Mouse (Mus musculus) hindbrain, embryonic 15.5 days (tissue): ENCODE results near the gene Zc3h7a. TPM values are rescaled to one million over a fixed set of nuclear protein-coding genes. Genes with fewer than 3 reads are reported as not detected.

Source experiments
- ATAC-seq: fragments of 200-750 bp; cut with Nextera tagmentation; 2 replicates; pipeline ENCODE4 v1.8.0; 2017; ENCODE audit warnings: low read depth, moderate number of reproducible peaks, moderate TSS enrichment; ENCODE audit not compliant: low FRiP score
- H3K27ac ChIP-seq: fragments of 300-500 bp; sonication (generic); replicated peaks from 2 replicates; pipeline ENCODE4 v1.5.1; 2015; ENCODE audit warnings: mild to moderate bottlenecking, inconsistent platforms
- H3K27me3 ChIP-seq: fragments of 300-500 bp; sonication (generic); 2 replicates; pipeline ENCODE4 v1.6.1; 2015; ENCODE audit warnings: control low read depth, inconsistent platforms
- H3K36me3 ChIP-seq: fragments of 300-500 bp; sonication (generic); 2 replicates; pipeline ENCODE4 v1.6.1; 2015; ENCODE audit warnings: control low read depth, inconsistent platforms
- H3K4me1 ChIP-seq: fragments of 300-500 bp; sonication (generic); replicated peaks from 2 replicates; pipeline ENCODE4 v1.6.1; 2015; ENCODE audit warnings: control low read depth, inconsistent platforms
- H3K4me2 ChIP-seq: fragments of 300-500 bp; sonication (generic); 2 replicates; pipeline ENCODE4 v1.6.1; 2015; ENCODE audit warnings: moderate library complexity, mild to moderate bottlenecking, inconsistent platforms
- H3K4me3 ChIP-seq: fragments of 300-500 bp; sonication (generic); 2 replicates; pipeline ENCODE4 v1.5.1; 2015; ENCODE audit warnings: mild to moderate bottlenecking, inconsistent platforms
- H3K9ac ChIP-seq: fragments of 300-500 bp; sonication (generic); 2 replicates; pipeline ENCODE4 v1.6.1; 2015; ENCODE audit warnings: inconsistent platforms
- H3K9me3 ChIP-seq: fragments of 300-500 bp; sonication (generic); 2 replicates; pipeline ENCODE4 v1.6.1; 2016; ENCODE audit warnings: control low read depth, inconsistent platforms
- WGBS: fragments of 180-500 bp; shearing (Covaris S2); methylation state at CpG from one replicate; pipeline ENCODE4 v1.1.7; 2015; 5-methylcytosine and 5-hydroxymethylcytosine counted together
- microRNA-seq: library from miRNA; unstranded; fragments of <30 nt; microRNA quantifications from one replicate; pipeline ENCODE4, GENCODE M21; 2016
- polyA plus RNA-seq: library from polyadenylated mRNA; unstranded; fragments of >200 nt; fragmentation: Nextera tagmentation; extraction: Ambion mirVana; gene quantifications from 2 replicates; pipeline ENCODE4 v1.2.1, GENCODE M21; 2015

The Zc3h7a gene
- polyA plus RNA-seq, 1 experiment from 2014 or later, result 73.8 TPM

DNA sequence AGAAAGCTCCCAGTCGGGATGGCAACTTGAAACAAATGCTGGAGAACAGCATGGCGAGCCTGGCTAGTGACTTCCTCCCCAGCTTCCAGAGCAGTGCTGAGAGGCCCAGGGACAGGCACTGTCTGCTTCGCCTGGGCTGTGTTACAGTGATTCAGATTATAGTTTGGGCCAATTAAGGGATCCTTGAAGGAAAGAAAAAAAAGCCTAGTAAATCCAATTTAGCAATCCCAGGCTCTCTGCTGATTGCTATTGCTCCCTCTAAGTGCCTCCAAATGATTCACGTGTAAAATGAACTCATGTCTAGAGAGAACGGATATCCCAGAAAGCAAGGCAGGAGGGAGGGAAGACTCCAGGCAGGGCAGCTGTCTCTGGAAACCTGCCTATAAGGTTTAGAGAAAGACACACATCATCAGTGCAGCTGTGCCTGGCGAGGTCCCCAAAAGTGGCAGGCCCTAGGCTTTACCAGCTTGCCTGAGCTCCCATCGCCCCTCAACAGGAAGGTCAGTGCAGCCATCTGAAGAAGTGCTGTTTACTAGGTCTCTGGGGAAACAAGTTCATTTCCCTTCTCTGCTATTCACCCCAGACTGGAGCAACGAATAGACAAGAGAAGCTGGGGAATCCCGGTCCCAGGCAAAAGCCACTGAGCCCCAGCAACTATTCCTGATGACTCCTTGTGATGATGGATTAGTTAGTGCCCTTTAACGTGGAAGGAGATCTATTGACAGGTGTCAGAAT is 85.2 kb downstream of the Zc3h7a start:
- no peak for ATAC-seq
- H3K9ac ChIP-seq, result no peak overlapping the region
- no peak overlapping the region for H3K4me3 ChIP-seq
- WGBS, result 84% methylated on average over 10 of the region's 10 CpGs
- H3K9me3 ChIP-seq, result no peaks in the 10 kb centered on the region
- peaks cover 19% of the 10 kb centered on the region for H3K4me1 ChIP-seq
- no peak overlapping the region for H3K4me2 ChIP-seq
- peaks cover 30% of the 10 kb centered on the region for H3K36me3 ChIP-seq
- no peak overlapping the region for H3K27ac ChIP-seq
- no peaks in the 10 kb centered on the region for H3K27me3 ChIP-seq

- Histone ChIP-seq H3K4me2 (no peak overlapping the region), H3K27ac (peak overlapping the region; percentile 74), H3K36me3 (peaks cover 50% of the 10 kb centered on the region), H3K4me1 (peaks cover 19% of the 10 kb centered on the region), H3K4me3 (no peak overlapping the region), H3K9ac (no peak overlapping the region), H3K27me3 (no peaks in the 10 kb centered on the region), H3K9me3 (no peaks in the 10 kb centered on the region)
- 35% methylated on average over 5 of the region's 5 CpGs for WGBS
- peak; percentile 79 for ATAC-seq
Measured at GRCm38 (mm10) chr16:11086856-11087588, 89.2 kb downstream of the Zc3h7a start.

Small RNAs within 50 kb of the gene (microRNA-seq; reads per million reads assigned to microRNA genes)
- gene Gm23935, result 188 reads per million, percentile 59 among the genes with 10 or more reads in this experiment

Other genes with a start within 250 kb of the Zc3h7a start
- 125 and 133 TPM in 2 replicates for gene Snn, start 115.4 kb downstream of the Zc3h7a start, polyA plus RNA-seq
- 30.1 and 32.2 TPM in 2 replicates for gene Litaf, start 110.2 kb downstream of the Zc3h7a start, polyA plus RNA-seq
- 30.4 and 32.6 TPM in 2 replicates for gene Txndc11, start 41.7 kb downstream of the Zc3h7a start, polyA plus RNA-seq
- gene Rsl1d1, start 26.9 kb upstream of the Zc3h7a start, polyA plus RNA-seq, result 119 and 130 TPM in 2 replicates
- 49.5 and 51.2 TPM in 2 replicates for gene Gspt1, start 77.9 kb upstream of the Zc3h7a start, polyA plus RNA-seq
- gene Tnfrsf17, start 137.4 kb upstream of the Zc3h7a start, polyA plus RNA-seq, result 0.19 TPM in 1 of 2 replicates, not detected in the other
- gene Snx29, start 146.5 kb upstream of the Zc3h7a start, polyA plus RNA-seq, result 17.2 and 18.0 TPM in 2 replicates